Mouse (Mus musculus) MEL (cell line): ENCODE measurements around the gene Ccdc194. TPM values are rescaled to one million over a fixed set of nuclear protein-coding genes. Genes with fewer than 3 reads are reported as not detected.

Source experiments
- DNase-seq: peaks from one replicate; pipeline ENCODE4 v3.0.0; 2011; ENCODE audit warnings: low read depth, low spot score
- H3K27ac ChIP-seq: 2 replicates; pipeline ENCODE4 v1.5.1; 2012; ENCODE audit warnings: low read depth, mild to moderate bottlenecking, control low read depth, low read length, moderate library complexity; ENCODE audit not compliant: control insufficient read depth
- H3K27me3 ChIP-seq, 2 experiments: fragments of 150-350 bp in 1 of 2; sonication (generic) in 1 of 2; 2 replicates each; pipeline ENCODE4 v1.6.1; 2012; ENCODE audit warnings: low read length in 2 of 2, mild to moderate bottlenecking in 2 of 2, improper control_type of control experiment in 1 of 2, moderate library complexity in 1 of 2; ENCODE audit not compliant: insufficient read depth in 2 of 2, control insufficient read depth in 1 of 2
- H3K36me3 ChIP-seq, 2 experiments: 2 replicates each; pipeline ENCODE4 v1.6.1; 2012 to 2014; ENCODE audit warnings: low read length in 2 of 2, improper control_type of control experiment in 1 of 2, inconsistent platforms in 1 of 2, mild to moderate bottlenecking in 1 of 2; ENCODE audit not compliant: insufficient read depth in 2 of 2, control insufficient read depth in 1 of 2
- H3K4me1 ChIP-seq, 2 experiments: fragments of 150-350 bp in 1 of 2; sonication (generic) in 1 of 2; 2 replicates each; pipeline ENCODE4 v1.6.1; 2012; ENCODE audit warnings: low read length in 2 of 2, improper control_type of control experiment in 1 of 2, mild to moderate bottlenecking in 1 of 2; ENCODE audit not compliant: insufficient read depth in 2 of 2, control insufficient read depth in 1 of 2
- H3K4me3 ChIP-seq, 2 experiments: fragments of 150-350 bp in 1 of 2; sonication (generic) in 1 of 2; 2 replicates each; pipeline ENCODE4 v1.5.1; 2012; ENCODE audit warnings: low read depth in 2 of 2, low read length in 2 of 2, mild to moderate bottlenecking in 2 of 2, moderate library complexity in 2 of 2, control low read depth in 1 of 2, improper control_type of control experiment in 1 of 2; ENCODE audit not compliant: control insufficient read depth in 1 of 2, insufficient read depth in 1 of 2
- H3K79me2 ChIP-seq: 2 replicates; pipeline ENCODE4 v1.6.1; 2012; ENCODE audit warnings: mild to moderate bottlenecking, low read length, moderate library complexity; ENCODE audit not compliant: control insufficient read depth, poor library complexity, insufficient read depth
- H3K9ac ChIP-seq: 2 replicates; pipeline ENCODE4 v1.6.1; 2012; ENCODE audit warnings: low read depth, mild to moderate bottlenecking, control low read depth, low read length, moderate library complexity; ENCODE audit not compliant: control insufficient read depth, poor library complexity, severe bottlenecking
- H3K9me3 ChIP-seq: fragments of 150-350 bp; sonication (generic); replicated peaks from 2 replicates; pipeline ENCODE4 v1.6.1; 2012; ENCODE audit warnings: mild to moderate bottlenecking, low read length, improper control_type of control experiment, moderate library complexity; ENCODE audit not compliant: insufficient read depth
- CHD1 ChIP-seq: IDR thresholded peaks from 2 replicates; pipeline ENCODE4 v1.6.1; 2012; ENCODE audit warnings: low read depth, mild to moderate bottlenecking, inconsistent platforms, low read length, improper control_type of control experiment
- CHD2 ChIP-seq: IDR thresholded peaks from 2 replicates; pipeline ENCODE4 v1.6.1; 2011; ENCODE audit warnings: low read length, improper control_type of control experiment
- E2F4 ChIP-seq: IDR thresholded peaks from 2 replicates; pipeline ENCODE4 v1.6.1; 2011; ENCODE audit warnings: low read depth, low read length, improper control_type of control experiment, borderline replicate concordance
- EP300 ChIP-seq, 2 experiments: IDR thresholded peaks; 2 replicates each; pipeline ENCODE4 v1.6.1; 2011; ENCODE audit warnings: improper control_type of control experiment in 2 of 2, low read length in 2 of 2, low read depth in 1 of 2, mild to moderate bottlenecking in 1 of 2
- ETS1 ChIP-seq: IDR thresholded peaks from 2 replicates; pipeline ENCODE4 v1.6.1; 2012; ENCODE audit warnings: low read depth, mild to moderate bottlenecking, inconsistent platforms, low read length, improper control_type of control experiment, moderate library complexity
- GABPA ChIP-seq: IDR thresholded peaks from 2 replicates; pipeline ENCODE4 v1.6.1; 2012; ENCODE audit warnings: low read depth, mild to moderate bottlenecking, inconsistent platforms, low read length, improper control_type of control experiment, moderate library complexity
- GATA1 ChIP-seq: IDR thresholded peaks from 2 replicates; pipeline ENCODE4 v1.6.1; 2011; ENCODE audit warnings: low read depth, low read length, improper control_type of control experiment
- JUND ChIP-seq: IDR thresholded peaks from 2 replicates; pipeline ENCODE4 v1.6.1; 2011; ENCODE audit warnings: low read depth, mild to moderate bottlenecking, improper control_type of control experiment, low read length
- KAT2A ChIP-seq: conservative IDR thresholded peaks from 2 replicates; pipeline ENCODE4 v1.6.1; 2012; ENCODE audit warnings: low read depth, low read length, improper control_type of control experiment, inconsistent platforms
- MAZ ChIP-seq: IDR thresholded peaks from 2 replicates; pipeline ENCODE4 v1.6.1; 2012; ENCODE audit warnings: low read depth, mild to moderate bottlenecking, inconsistent platforms, low read length, improper control_type of control experiment
- MEF2A ChIP-seq: IDR thresholded peaks from 2 replicates; pipeline ENCODE4 v1.6.1; 2014; ENCODE audit warnings: low read depth, mild to moderate bottlenecking, inconsistent platforms, low read length, improper control_type of control experiment; ENCODE audit not compliant: poor library complexity, insufficient replicate concordance, severe bottlenecking; ENCODE audit errors: extremely low read depth
- MXI1 ChIP-seq: IDR thresholded peaks from 2 replicates; pipeline ENCODE4 v1.6.1; 2011; ENCODE audit warnings: mild to moderate bottlenecking, low read depth, low read length, improper control_type of control experiment
- MYB ChIP-seq: IDR thresholded peaks from 2 replicates; pipeline ENCODE4 v1.6.1; 2011; ENCODE audit warnings: mild to moderate bottlenecking, low read depth, low read length, improper control_type of control experiment
- NELFE ChIP-seq: IDR thresholded peaks from 2 replicates; pipeline ENCODE4 v1.6.1; 2011; ENCODE audit warnings: low read depth, low read length, improper control_type of control experiment
- NRF1 ChIP-seq: IDR thresholded peaks from 2 replicates; pipeline ENCODE4 v1.6.1; 2014; ENCODE audit warnings: low read depth, mild to moderate bottlenecking, inconsistent platforms, low read length, improper control_type of control experiment, moderate library complexity; ENCODE audit not compliant: poor library complexity, insufficient read depth, severe bottlenecking
- POLR2A ChIP-seq, 2 experiments: IDR thresholded peaks; 2 replicates each; pipeline ENCODE4 v1.6.1; 2011 to 2012; ENCODE audit warnings: low read length in 2 of 2, mild to moderate bottlenecking in 2 of 2, control low read depth in 1 of 2, improper control_type of control experiment in 1 of 2, low read depth in 1 of 2, moderate library complexity in 1 of 2; ENCODE audit not compliant: control insufficient read depth in 1 of 2, insufficient read depth in 1 of 2, poor library complexity in 1 of 2
- POLR2AphosphoS2 ChIP-seq: IDR thresholded peaks from 2 replicates; pipeline ENCODE4 v1.6.1; 2011; ENCODE audit warnings: low read length, improper control_type of control experiment
- RAD21 ChIP-seq: IDR thresholded peaks from 2 replicates; pipeline ENCODE4 v1.6.1; 2011; ENCODE audit warnings: mild to moderate bottlenecking, low read depth, low read length, improper control_type of control experiment
- RCOR1 ChIP-seq: IDR thresholded peaks from 2 replicates; pipeline ENCODE4 v1.6.1; 2012; ENCODE audit warnings: low read depth, mild to moderate bottlenecking, inconsistent platforms, low read length, improper control_type of control experiment
- TBP ChIP-seq: IDR thresholded peaks from 2 replicates; pipeline ENCODE4 v1.8.0; 2011; ENCODE audit warnings: low read depth, low read length, improper control_type of control experiment
- TCF12 ChIP-seq: IDR thresholded peaks from 2 replicates; pipeline ENCODE4 v1.6.1; 2014; ENCODE audit warnings: low read depth, mild to moderate bottlenecking, inconsistent platforms, low read length, improper control_type of control experiment, moderate library complexity
- USF2 ChIP-seq, 2 experiments: IDR thresholded peaks; 2 replicates each; pipeline ENCODE4 v1.6.1; 2011 to 2012; ENCODE audit warnings: improper control_type of control experiment in 2 of 2, low read length in 2 of 2, borderline replicate concordance in 1 of 2, inconsistent platforms in 1 of 2, low read depth in 1 of 2, mild to moderate bottlenecking in 1 of 2; ENCODE audit not compliant: insufficient read depth in 1 of 2
- polyA plus RNA-seq, 2 experiments: library from polyadenylated mRNA; stranded (reverse) in 1 of 2; unstranded in 1 of 2; fragments of >175 nt in 1 of 2; fragments of >200 nt in 1 of 2; gene quantifications; 2 replicates each; pipeline versions ENCODE4 v1.2.1 to v1.2.4; 2012; ENCODE audit warnings: low replicate concordance in 2 of 2, low read depth in 1 of 2; ENCODE audit not compliant: insufficient read length in 2 of 2, insufficient read depth in 1 of 2, missing spikeins in 1 of 2
- total RNA-seq: library from RNA; depleted of rRNA; stranded (reverse); fragments of 300-350 nt; gene quantifications from 2 replicates; pipeline ENCODE4 v1.2.3, GENCODE M21; 2012

Gene Ccdc194
- total and polyA plus RNA-seq, 3 experiments = not detected

DNA sequence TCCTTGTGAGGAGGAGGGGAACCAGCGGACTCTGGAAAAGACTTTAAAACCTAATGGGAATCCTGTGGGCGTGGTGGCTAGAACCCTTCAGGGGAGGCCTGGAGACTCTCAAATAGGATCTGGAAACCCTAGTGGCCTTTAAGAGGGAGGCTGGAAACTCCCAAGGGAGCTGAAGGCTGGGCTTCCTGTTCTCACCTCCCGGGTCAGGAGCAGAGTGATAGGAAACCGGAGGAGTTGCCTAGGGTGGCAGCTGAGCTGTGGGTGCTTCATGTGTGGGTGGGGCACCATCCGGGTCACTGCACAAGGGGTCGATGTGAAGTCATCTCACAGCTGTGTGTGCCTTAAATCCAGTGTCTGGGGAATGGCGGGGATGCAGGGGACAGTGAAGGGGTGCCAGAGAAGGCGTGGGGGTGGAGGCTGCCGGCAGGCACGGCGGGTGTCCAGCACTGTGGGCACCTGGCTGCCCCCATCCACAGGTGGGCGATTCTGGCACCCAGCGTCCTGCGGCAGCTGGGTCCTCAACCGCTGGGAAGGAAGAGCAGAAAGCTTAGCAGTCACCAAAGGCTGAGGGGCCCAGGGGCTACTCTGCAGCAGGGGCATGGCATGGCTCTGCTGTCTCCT is 27.5 kb downstream of the Ccdc194 start:
- Histone ChIP-seq H3K27ac (no peak overlapping the region), H3K36me3 (peaks cover 0 to 3% of the 10 kb centered on the region in 2 experiments; a peak in 2 of 4 replicates), H3K4me1 (no peaks in the 10 kb centered on the region), H3K9me3 (no peaks in the 10 kb centered on the region), H3K9ac (no peak overlapping the region), H3K79me2 (no peaks in the 10 kb centered on the region), H3K4me3 (no peak overlapping the region), H3K27me3 (no peaks in the 10 kb centered on the region)
- DNase-seq = no peak
- no peak for TF ChIP-seq CHD2
- TF ChIP-seq RAD21 = no peak
- TF ChIP-seq POLR2AphosphoS2 = no peak
- TF ChIP-seq JUND = no peak
- no peak for TF ChIP-seq RCOR1
- no peak for TF ChIP-seq TCF12
- no peak for TF ChIP-seq USF2 (IDR thresholded peaks at IDR 0.05; ENCODE audit: borderline replicate concordance in 1 of 2, insufficient read depth in 1 of 2, low read depth in 1 of 2, low read length in 2 of 2)
- no peak for TF ChIP-seq GABPA
- no peak for TF ChIP-seq POLR2A (IDR thresholded peaks at IDR 0.05; ENCODE audit: control insufficient read depth in 1 of 2, insufficient read depth in 1 of 2, low read depth in 1 of 2, low read length in 2 of 2, poor library complexity in 1 of 2)
- TF ChIP-seq ETS1 = no peak
- TF ChIP-seq KAT2A = no peak
- no peak for TF ChIP-seq MEF2A

DNA sequence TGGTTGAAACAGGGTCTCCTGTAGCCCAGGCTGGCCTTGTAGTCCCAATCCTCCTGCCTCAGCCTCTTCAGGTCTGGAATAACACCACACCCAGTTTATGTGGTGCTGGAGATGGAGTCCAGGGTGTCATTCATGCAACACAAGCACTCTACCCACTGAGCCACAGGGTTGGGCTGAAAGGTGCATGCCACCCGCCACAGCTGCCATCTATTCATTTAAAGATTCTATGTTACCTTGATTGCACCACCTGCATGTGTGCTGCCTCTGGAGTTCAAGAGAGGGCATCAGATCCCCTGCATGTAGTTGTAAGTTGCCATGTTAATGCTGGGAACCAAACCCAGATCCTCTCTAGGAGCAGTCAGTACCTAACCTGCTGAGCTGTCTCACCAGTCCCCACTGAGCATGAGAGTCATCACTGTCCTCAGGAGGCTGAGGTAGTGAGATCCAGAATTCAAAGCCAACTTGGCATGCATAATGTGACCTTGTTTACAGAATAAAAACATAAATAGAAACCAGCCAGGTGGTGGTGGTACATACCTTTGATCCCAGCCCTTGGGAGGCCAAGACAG is 28.4 kb downstream of the Ccdc194 start:
- Histone ChIP-seq H3K4me3 (no peak overlapping the region), H3K79me2 (no peaks in the 10 kb centered on the region), H3K27me3 (no peaks in the 10 kb centered on the region), H3K36me3 (peaks cover 0 to 4% of the 10 kb centered on the region in 2 experiments; a peak in 2 of 4 replicates), H3K9ac (no peak overlapping the region), H3K9me3 (no peaks in the 10 kb centered on the region), H3K27ac (no peak overlapping the region), H3K4me1 (no peaks in the 10 kb centered on the region)
- DNase-seq = no peak
- TF ChIP-seq MXI1 (no peak), MEF2A (no peak), CHD1 (no peak), GATA1 (no peak), E2F4 (no peak), GABPA (no peak), EP300 (IDR thresholded peaks at IDR 0.05; ENCODE audit: low read depth in 1 of 2, low read length in 2 of 2) (no peak), MYB (no peak), MAZ (no peak), TBP (no peak), TCF12 (no peak), NRF1 (no peak), ETS1 (no peak), NELFE (no peak)
